ENCODE assay signal across 8 mouse cellular contexts in genomic region chr2:119802767-119803617, GRCm38 (mm10). TPM values are rescaled to one million over a fixed set of nuclear protein-coding genes. Genes with fewer than 3 reads are reported as not detected.
DNase-seq lines count a peak whose midpoint lies in the region; ATAC-seq lines count a peak whose summit lies in the region.
"Had no signal": no experiment of that assay in that cellular context is flagged by ENCODE, and none has a peak within 500 bp of the region (broad histone marks: within the 10 kb centered on the region; RNA-seq: fewer than 3 reads in every experiment).

No protein-coding gene starts in this region.

- peak overlapping the region; percentile 13; the same call in 1 of the 2 replicates for H3K4me2 ChIP-seq in embryonic facial prominence, embryonic 11.5 days (ENCODE audit: low read depth, low read length)
- peak overlapping the region; percentile 20 for H3K4me2 ChIP-seq in limb, embryonic 12.5 days
- H3K4me2 ChIP-seq: liver, embryonic 13.5 days had no signal

- no peak overlapping the region; the same call in 1 of the 2 replicates for H3K9ac ChIP-seq in embryonic facial prominence, embryonic 11.5 days (replicated peaks; ENCODE audit: low read length)
- H3K9ac ChIP-seq in limb, embryonic 12.5 days (replicated peaks), result peak overlapping the region; percentile 28; the same call in 1 of the 2 replicates
- H3K9ac ChIP-seq: liver, embryonic 13.5 days had no signal

- no peaks in the 10 kb centered on the region for H3K9me3 ChIP-seq in embryonic facial prominence, embryonic 11.5 days (replicated peaks; ENCODE audit: control insufficient read depth, low read length)
- no peaks in the 10 kb centered on the region for H3K9me3 ChIP-seq in limb, embryonic 12.5 days
- H3K9me3 ChIP-seq: liver, embryonic 13.5 days had no signal

- peak; percentile 63 for DNase-seq in kidney, postnatal 10 days
- no peak for DNase-seq in kidney, adult 18-20 months
- peak; percentile 49 for DNase-seq in NIH3T3 (ENCODE audit: low read depth)
- DNase-seq in embryonic facial prominence, embryonic 11.5 days (ENCODE audit: low spot score), result peak; percentile 65
- DNase-seq in thymus, postnatal 10 days (ENCODE audit: low spot score in 2 of 2), result no peak
- DNase-seq: liver, embryonic 13.5 days had no signal

- WGBS in embryonic facial prominence, embryonic 11.5 days, result 30% methylated on average over 10 of the region's 10 CpGs
- WGBS in limb, embryonic 12.5 days, result 43% methylated on average over 10 of the region's 10 CpGs

- H3K36me3 ChIP-seq in embryonic facial prominence, embryonic 11.5 days (replicated peaks; ENCODE audit: control insufficient read depth, insufficient read depth, low read depth, low read length), result no peaks in the 10 kb centered on the region
- peaks cover 45% of the 10 kb centered on the region for H3K36me3 ChIP-seq in limb, embryonic 12.5 days
- H3K36me3 ChIP-seq: liver, embryonic 13.5 days had no signal

- peaks cover 4% of the 10 kb centered on the region for H3K4me1 ChIP-seq in embryonic facial prominence, embryonic 11.5 days (ENCODE audit: control insufficient read depth, insufficient read depth, low read length)
- peaks cover 56% of the 10 kb centered on the region for H3K4me1 ChIP-seq in limb, embryonic 12.5 days (replicated peaks)

- H3K27me3 ChIP-seq in embryonic facial prominence, embryonic 11.5 days (ENCODE audit: control insufficient read depth, insufficient read depth, low read length), result peaks cover 2% of the 10 kb centered on the region; the same call in 1 of the 2 replicates
- H3K27me3 ChIP-seq in limb, embryonic 12.5 days, result peaks cover 6% of the 10 kb centered on the region

- H3K27ac ChIP-seq in embryonic facial prominence, embryonic 11.5 days (replicated peaks; ENCODE audit: low read depth, low read length), result no peak overlapping the region
- peak overlapping the region; percentile 70 for H3K27ac ChIP-seq in limb, embryonic 12.5 days
- H3K27ac ChIP-seq: liver, embryonic 13.5 days had no signal

- peak; percentile 51 for ATAC-seq in embryonic facial prominence, embryonic 11.5 days (replicated peaks; ENCODE audit: insufficient number of reproducible peaks, low FRiP score, low TSS enrichment, low read depth)
- ATAC-seq in limb, embryonic 12.5 days (ENCODE audit: insufficient number of reproducible peaks, insufficient read depth, low FRiP score, low TSS enrichment, low read depth), result peak; percentile 61
- ATAC-seq in megakaryocyte, adult 5-6 weeks (ENCODE audit: poor library complexity, severe bottlenecking), result no peak

- H3K4me3 ChIP-seq in embryonic facial prominence, embryonic 11.5 days (ENCODE audit: low read depth, low read length), result no peak overlapping the region
- H3K4me3 ChIP-seq in limb, embryonic 12.5 days (replicated peaks), result no peak overlapping the region
- H3K4me3 ChIP-seq: liver, embryonic 13.5 days had no signal

RNA-seq across cellular contexts. Expression of gene Tyro3, which starts 5.5 kb away (rescaled TPM):
- 16.3 and 21.0 TPM in 2 replicates for polyA plus RNA-seq in embryonic facial prominence, embryonic 11.5 days (2014; fragmentation: Nextera tagmentation; extraction: Ambion mirVana)
- 34.6 and 37.8 TPM in 2 replicates for polyA plus RNA-seq in limb, embryonic 12.5 days (2016; fragmentation: Nextera tagmentation; extraction: Ambion mirVana)
- total RNA-seq in megakaryocyte, adult 5-6 weeks (2015), result not detected in 2 replicates
- 0.33 TPM in 1 of 2 replicates, not detected in the other for total RNA-seq in megakaryocyte, adult 5-6 weeks (2017)

RNA-seq across cellular contexts. Expression of gene Rpap1, which starts 15.7 kb away (rescaled TPM):
- 17.5 and 20.0 TPM in 2 replicates for polyA plus RNA-seq in embryonic facial prominence, embryonic 11.5 days (2014; fragmentation: Nextera tagmentation; extraction: Ambion mirVana)
- polyA plus RNA-seq in limb, embryonic 12.5 days (2016; fragmentation: Nextera tagmentation; extraction: Ambion mirVana), result 35.7 and 36.9 TPM in 2 replicates
- 2.9 and 3.9 TPM in 2 replicates for total RNA-seq in megakaryocyte, adult 5-6 weeks (2015)
- total RNA-seq in megakaryocyte, adult 5-6 weeks (2017), result 5.0 and 6.4 TPM in 2 replicates

RNA-seq across cellular contexts. Expression of gene Ltk, which starts 42.8 kb away (rescaled TPM):
- not detected in 2 replicates for polyA plus RNA-seq in embryonic facial prominence, embryonic 11.5 days (2014; fragmentation: Nextera tagmentation; extraction: Ambion mirVana)
- polyA plus RNA-seq in limb, embryonic 12.5 days (2016; fragmentation: Nextera tagmentation; extraction: Ambion mirVana), result not detected in 2 replicates
- total RNA-seq in megakaryocyte, adult 5-6 weeks (2015), result not detected in 2 replicates
- not detected in 2 replicates for total RNA-seq in megakaryocyte, adult 5-6 weeks (2017)
- polyA plus RNA-seq: liver, embryonic 13.5 days had no signal

Comparison
In these comparisons a context has a peak if more than half of its experiments do, and no peak if none do; other contexts are left out.
1. DNase-seq: peak in kidney, postnatal 10 days (single experiment), NIH3T3 (single experiment) and embryonic facial prominence, embryonic 11.5 days (single experiment); none in kidney, adult 18-20 months (single experiment) and thymus, postnatal 10 days (0 of 2).